Mouse (Mus musculus): ENCODE measurements around the gene Hspa4l. TPM values are rescaled to one million over a fixed set of nuclear protein-coding genes. Genes with fewer than 3 reads are reported as not detected.
"Not testable (repeated sequence)": the region's sequence is repeated elsewhere in the genome, so short reads cannot be mapped to it uniquely, and the experiment has no call there.

Gene Hspa4l
- total RNA-seq, 4 experiments from 2014 or later: 50.2 to 54.8 (median 52.3) TPM

DNA sequence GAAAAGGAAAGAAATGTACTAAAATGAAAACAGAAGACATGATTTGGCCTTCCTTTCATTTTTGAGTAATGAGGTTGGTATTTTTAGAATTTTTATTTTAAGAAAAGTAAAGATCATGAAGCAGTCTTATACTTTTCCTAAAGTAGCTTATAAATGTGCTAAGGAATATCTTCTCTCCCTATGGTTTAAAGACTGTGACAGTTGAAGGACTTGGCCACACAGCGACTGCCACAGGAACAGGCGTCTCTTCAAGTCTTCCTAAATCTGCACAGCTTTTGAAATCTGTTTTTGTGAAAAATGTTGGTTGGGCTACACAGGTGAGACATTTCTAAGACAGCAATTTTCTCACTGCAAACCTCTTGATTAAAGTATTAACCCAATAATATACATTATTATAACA is 69.0 kb downstream of the Hspa4l start:
- DNase-seq (ENCODE audit: low spot score): no peak

DNA sequence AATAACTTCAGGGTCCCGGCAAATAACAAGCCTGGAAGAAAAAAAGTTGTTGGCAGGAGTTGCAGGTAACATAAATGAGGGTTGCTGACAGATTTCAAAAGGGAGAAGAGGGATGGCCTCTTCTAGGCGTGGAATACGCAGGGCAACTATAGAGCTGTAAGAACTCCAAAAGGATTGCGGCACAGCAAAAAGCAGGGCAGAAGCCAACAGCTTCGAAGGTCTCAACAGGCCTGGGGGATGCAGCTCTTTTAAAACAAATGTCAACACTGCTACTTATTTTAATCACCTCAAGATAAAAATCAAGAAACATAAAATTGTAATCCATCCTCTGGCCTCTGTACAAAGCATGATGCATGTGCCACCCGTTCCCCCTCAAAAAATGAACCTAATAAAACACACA is 101.2 kb downstream of the Hspa4l start:
- not testable (repeated sequence) for DNase-seq (ENCODE audit: low spot score)

Other genes with a start within 250 kb of the Hspa4l start
- gene Intu, start 213.2 kb upstream of the Hspa4l start, total RNA-seq (2022): 10 to 100 TPM; 17.3 to 23.2 (median 20.6) TPM
- gene Slc25a31, start 35.6 kb upstream of the Hspa4l start, total RNA-seq (2022): under 1 TPM; 0.17 to 0.38 (median 0.28) TPM
- gene Plk4, start 55.5 kb downstream of the Hspa4l start, total RNA-seq (2022): 1 to 10 TPM; 1.4 to 2.6 (median 1.8) TPM
- gene Mfsd8, start 102.4 kb downstream of the Hspa4l start, total RNA-seq (2022): 10 to 100 TPM; 18.8 to 23.6 (median 21.8) TPM
- gene Abhd18, start 102.5 kb downstream of the Hspa4l start, total RNA-seq (2022): 10 to 100 TPM; 53.1 to 96.0 (median 73.4) TPM
- under 1 TPM in 3 of 4 experiments, not detected in 1; 0.16 to 0.35 (median 0.25) TPM for gene 1700034I23Rik, start 158.0 kb downstream of the Hspa4l start, total RNA-seq (2022)
- 10 to 100 TPM; 59.3 to 71.1 (median 65.5) TPM for gene Larp1b, start 205.3 kb downstream of the Hspa4l start, total RNA-seq (2022)

Measured in heart, adult 8-10 months (tissue).